Mouse (Mus musculus) hindbrain, embryonic 13.5 days (tissue): ENCODE measurements at regions not wholly inside any gene's neighbourhood (a gene's known extent, or its start where the extent isn't known, plus 50 kb on each side); places are given as distances from the start of the nearest gene placed in this dataset.

Experiments used
- ATAC-seq: fragments of 200-750 bp; cut with Nextera tagmentation; 2 replicates; pipeline ENCODE4 v1.8.0; 2017; ENCODE audit warnings: moderate TSS enrichment; ENCODE audit not compliant: low FRiP score
- H3K27ac ChIP-seq: fragments of 300-500 bp; sonication (generic); 2 replicates; pipeline ENCODE4 v1.5.1; 2015; ENCODE audit warnings: inconsistent platforms, mild to moderate bottlenecking, moderate library complexity
- H3K27me3 ChIP-seq: fragments of 300-500 bp; sonication (generic); 2 replicates; pipeline ENCODE4 v1.6.1; 2015; ENCODE audit warnings: mild to moderate bottlenecking, inconsistent platforms
- H3K36me3 ChIP-seq: fragments of 300-500 bp; sonication (generic); 2 replicates; pipeline ENCODE4 v1.6.1; 2015; ENCODE audit warnings: mild to moderate bottlenecking, inconsistent platforms
- H3K4me1 ChIP-seq: fragments of 300-500 bp; sonication (generic); replicated peaks from 2 replicates; pipeline ENCODE4 v1.6.1; 2015; ENCODE audit warnings: inconsistent platforms
- H3K4me2 ChIP-seq: fragments of 300-500 bp; sonication (generic); 2 replicates; pipeline ENCODE4 v1.6.1; 2015; ENCODE audit warnings: inconsistent platforms, mild to moderate bottlenecking, moderate library complexity
- H3K4me3 ChIP-seq: fragments of 300-500 bp; sonication (generic); 2 replicates; pipeline ENCODE4 v1.5.1; 2015; ENCODE audit warnings: mild to moderate bottlenecking, inconsistent platforms
- H3K9ac ChIP-seq: fragments of 300-500 bp; sonication (generic); 2 replicates; pipeline ENCODE4 v1.6.1; 2015; ENCODE audit warnings: mild to moderate bottlenecking, inconsistent platforms
- H3K9me3 ChIP-seq: fragments of 300-500 bp; sonication (generic); 2 replicates; pipeline ENCODE4 v1.6.1; 2016; ENCODE audit warnings: inconsistent platforms
- WGBS: fragments of 180-500 bp; shearing (Covaris S2); methylation state at CpG from one replicate; pipeline ENCODE4 v1.1.7; 2015; 5-methylcytosine and 5-hydroxymethylcytosine counted together

- Histone ChIP-seq H3K27me3 (no peaks in the 10 kb centered on the region), H3K4me3 (no peak overlapping the region), H3K36me3 (no peaks in the 10 kb centered on the region), H3K9ac (no peak overlapping the region), H3K4me2 (no peak overlapping the region), H3K4me1 (no peaks in the 10 kb centered on the region), H3K9me3 (no peaks in the 10 kb centered on the region), H3K27ac (no peak overlapping the region)
- WGBS = 40% methylated on average over 2 of the region's 2 CpGs
- ATAC-seq = no peak
These were observed 57.3 kb upstream of the Eda2r start for GRCm38 (mm10) chrX:97434327-97434726.

- Histone ChIP-seq H3K4me3 (peak overlapping the region; percentile 36), H3K9me3 (no peaks in the 10 kb centered on the region), H3K9ac (peak overlapping the region; percentile 59; the same call in 1 of the 2 replicates), H3K27ac (no peak overlapping the region), H3K27me3 (no peaks in the 10 kb centered on the region), H3K36me3 (no peaks in the 10 kb centered on the region), H3K4me2 (peak overlapping the region; percentile 53), H3K4me1 (no peaks in the 10 kb centered on the region)
- peak; percentile 91 for ATAC-seq
- 15% methylated on average over 6 of the region's 6 CpGs for WGBS
These were observed 54.4 kb upstream of the Eda2r start for GRCm38 (mm10) chrX:97431391-97431803.
